Mouse (Mus musculus) liver, embryonic 14.5 days (tissue): ENCODE results near the gene Cenpt. TPM values are rescaled to one million over a fixed set of nuclear protein-coding genes. Genes with fewer than 3 reads are reported as not detected.

ENCODE experiments used
- ATAC-seq: fragments of 200-750 bp; cut with Nextera tagmentation; 2 replicates; pipeline ENCODE4 v1.8.0; 2017; ENCODE audit warnings: moderate number of reproducible peaks, mild to moderate bottlenecking, moderate library complexity; ENCODE audit not compliant: insufficient read depth
- DNase-seq, 3 experiments: peaks; one replicate each; pipeline ENCODE4 v3.0.0-alpha.2; 2012 to 2013; ENCODE audit warnings: low read depth in 3 of 3, low spot score in 3 of 3
- H3K27ac ChIP-seq: fragments of 300-500 bp; sonication (generic); 2 replicates; pipeline ENCODE4 v1.5.1; 2014; ENCODE audit warnings: moderate library complexity, mild to moderate bottlenecking, control low read depth, inconsistent platforms
- H3K27me3 ChIP-seq: fragments of 300-500 bp; sonication (generic); 2 replicates; pipeline ENCODE4 v1.6.1; 2014; ENCODE audit warnings: mild to moderate bottlenecking, low read length, moderate library complexity; ENCODE audit not compliant: control insufficient read depth, insufficient read depth
- H3K36me3 ChIP-seq: fragments of 300-500 bp; sonication (generic); replicated peaks from 2 replicates; pipeline ENCODE4 v1.6.1; 2014; ENCODE audit warnings: low read depth; ENCODE audit not compliant: control insufficient read depth, insufficient read depth
- H3K4me1 ChIP-seq, 2 experiments: fragments of 200-500 bp in 1 of 2; fragments of 300-500 bp in 1 of 2; sonication (generic) in 1 of 2; replicated peaks; 2 replicates each; pipeline ENCODE4 v1.6.1; 2012 to 2014; ENCODE audit warnings: antibody characterized with exemption in 1 of 2, inconsistent platforms in 1 of 2, low read length in 1 of 2; ENCODE audit not compliant: control insufficient read depth in 2 of 2, insufficient read depth in 2 of 2
- H3K4me2 ChIP-seq: fragments of 300-500 bp; sonication (generic); 2 replicates; pipeline ENCODE4 v1.6.1; 2014; ENCODE audit warnings: low read depth, mild to moderate bottlenecking, control low read depth, moderate library complexity
- H3K4me3 ChIP-seq, 2 experiments: fragments of 200-500 bp in 1 of 2; fragments of 300-500 bp in 1 of 2; sonication (generic) in 1 of 2; 2 replicates each; pipeline ENCODE4 v1.5.1; 2012 to 2014; ENCODE audit warnings: low read depth in 2 of 2, low read length in 2 of 2, mild to moderate bottlenecking in 2 of 2, control low read depth in 1 of 2, inconsistent platforms in 1 of 2, moderate library complexity in 1 of 2; ENCODE audit not compliant: insufficient read depth in 1 of 2
- H3K9ac ChIP-seq: fragments of 300-500 bp; sonication (generic); replicated peaks from 2 replicates; pipeline ENCODE4 v1.6.1; 2014; ENCODE audit warnings: mild to moderate bottlenecking, control low read depth, moderate library complexity
- H3K9me3 ChIP-seq: fragments of 300-500 bp; sonication (generic); 2 replicates; pipeline ENCODE4 v1.6.1; 2016; ENCODE audit warnings: low read length, mixed read lengths; ENCODE audit not compliant: control insufficient read depth
- CTCF ChIP-seq: IDR thresholded peaks from 2 replicates; pipeline ENCODE4 v1.5.1; 2016; ENCODE audit warnings: antibody characterized with exemption, low read depth, control low read depth
- EP300 ChIP-seq: IDR thresholded peaks from 2 replicates; pipeline ENCODE4 v1.6.1; 2016; ENCODE audit warnings: antibody characterized with exemption, low read depth
- WGBS: fragments of 180-500 bp; shearing (Covaris S2); extraction: QIAGEN DNeasy Blood & Tissue Kit; methylation state at CpG from one replicate; pipeline ENCODE4 v1.1.7; 2014; ENCODE audit not compliant: insufficient replicate concordance; 5-methylcytosine and 5-hydroxymethylcytosine counted together
- polyA plus RNA-seq, 2 experiments: library from polyadenylated mRNA; depleted of rRNA in 1 of 2; stranded (reverse) in 1 of 2; unstranded in 1 of 2; fragments of >200 nt; fragmentation: Nextera tagmentation in 1 of 2; extraction: Ambion mirVana in 1 of 2; gene quantifications; 2 replicates each; pipeline versions ENCODE4 v1.2.1 to v1.2.3; 2012 to 2014

The Cenpt gene
- polyA plus RNA-seq, 2 experiments, result 15.0 to 25.4 TPM

DNA sequence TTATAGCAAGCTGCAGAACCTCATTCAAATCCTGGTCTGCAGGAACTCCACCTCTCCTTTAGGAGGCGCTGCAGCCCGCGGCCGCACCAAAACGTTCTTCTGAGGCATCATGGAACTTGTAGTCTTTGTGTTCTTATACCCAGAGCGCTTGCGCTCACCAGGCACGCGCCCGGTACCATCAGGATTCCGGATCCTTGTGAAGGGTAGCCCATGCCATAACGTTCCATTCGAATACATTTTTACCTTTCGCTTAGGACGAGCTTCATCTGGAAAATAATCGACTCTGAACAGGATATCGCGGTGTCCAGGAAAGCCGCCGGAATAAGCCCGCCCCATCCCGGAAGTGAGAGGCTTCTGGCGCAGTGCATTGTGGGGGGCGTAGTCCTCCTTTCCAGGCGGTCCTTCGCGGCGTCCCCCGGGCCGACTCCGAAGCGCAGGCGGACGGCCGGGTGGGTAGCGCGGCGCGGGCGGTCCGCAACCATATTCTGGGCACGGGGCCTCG is 1.7 kb upstream of the Cenpt start, which contains the start of gene Thap11:
TSS of gene Thap11 (plus strand) at position 418 of the 502 bp plus-strand sequence.
- no peaks in the 10 kb centered on the region; the same call in 1 of the 2 replicates for H3K36me3 ChIP-seq
- H3K4me3 ChIP-seq, result peak within 1 kb of the TSS; percentile 70 to 72
- TF ChIP-seq CTCF (peak; percentile 93), EP300 (0 out of 2 replicates have a peak, but pooled peaks have one; percentile 35)
- H3K9me3 ChIP-seq, result no peaks in the 10 kb centered on the region
- no peaks in the 10 kb centered on the region for H3K27me3 ChIP-seq
- peak; percentile 87 to 90 (median 88) for DNase-seq
- peak within 1 kb of the TSS; percentile 71 for H3K27ac ChIP-seq
- peaks cover 39 to 44% of the 10 kb centered on the region in 2 experiments for H3K4me1 ChIP-seq
- peak; percentile 86 for ATAC-seq
- peak within 1 kb of the TSS; percentile 99 for H3K4me2 ChIP-seq
- WGBS, result under 1% methylated on average over 43 of the region's 43 CpGs
- peak within 1 kb of the TSS; percentile 85 for H3K9ac ChIP-seq

DNA sequence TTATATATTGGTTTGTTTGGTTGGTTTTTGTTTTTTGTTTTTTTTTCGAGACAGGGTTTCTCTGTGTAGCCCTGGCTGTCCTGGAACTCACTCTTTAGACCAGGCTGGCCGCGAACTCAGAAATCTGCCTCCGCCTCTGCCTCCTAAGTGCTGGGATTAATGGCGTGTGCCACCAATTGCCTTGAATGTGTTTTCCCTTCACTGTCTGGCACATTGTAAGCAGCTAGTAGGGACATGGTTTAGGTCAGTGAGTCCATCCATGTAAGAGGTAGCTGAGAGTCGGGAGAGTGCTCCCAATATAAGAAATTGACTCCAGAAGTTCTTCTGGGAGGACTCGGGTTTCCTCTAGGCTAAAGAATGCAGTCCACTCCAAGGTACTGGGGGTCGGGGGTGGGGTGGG is 1.2 kb upstream of the Cenpt start:
- no peak for ATAC-seq
- no peak overlapping the region for H3K27ac ChIP-seq
- no peaks in the 10 kb centered on the region for H3K27me3 ChIP-seq
- peak overlapping the region; percentile 49 for H3K4me2 ChIP-seq
- H3K4me1 ChIP-seq, result peaks cover 35 to 39% of the 10 kb centered on the region in 2 experiments
- no peak for TF ChIP-seq EP300
- no peak for TF ChIP-seq CTCF
- H3K4me3 ChIP-seq, result peak overlapping the region in 1 of 2 experiments; percentile 70; a peak in 2 of 4 replicates
- WGBS, result 21% methylated on average over 8 of the region's 8 CpGs
- H3K36me3 ChIP-seq, result no peaks in the 10 kb centered on the region; the same call in 1 of the 2 replicates
- H3K9me3 ChIP-seq, result no peaks in the 10 kb centered on the region
- H3K9ac ChIP-seq, result peak overlapping the region; percentile 31
- no peak for DNase-seq

DNA sequence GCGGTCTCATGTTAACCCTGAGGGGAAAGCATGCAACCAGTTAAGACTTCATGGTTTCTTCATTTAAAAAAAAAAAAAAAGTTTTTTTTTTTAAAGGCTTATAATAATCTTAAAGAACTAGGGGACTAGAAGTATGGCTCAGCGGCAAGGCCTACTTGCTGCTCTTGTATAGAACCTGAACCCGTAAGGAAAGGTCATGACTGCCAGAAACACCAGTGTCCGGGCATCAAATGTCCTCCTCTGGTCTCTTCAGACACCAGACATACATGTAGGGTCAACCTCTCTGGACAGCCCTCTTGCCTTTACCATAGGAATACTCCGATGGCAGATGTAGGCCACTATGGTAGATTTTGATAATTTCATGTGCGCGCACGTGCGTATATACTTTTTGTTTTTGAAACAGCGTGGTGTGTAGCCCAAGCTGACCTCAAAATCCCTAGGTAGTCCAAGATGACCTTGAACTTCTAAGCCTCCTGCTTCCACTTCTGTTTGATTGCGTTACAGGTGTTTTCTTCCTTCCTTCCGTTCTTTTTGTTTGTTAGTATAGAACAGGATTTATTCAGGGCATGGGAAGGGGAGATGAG is 840 bp downstream of the Cenpt start:
- H3K9ac ChIP-seq, result peak overlapping the region; percentile 75
- H3K4me1 ChIP-seq, result peaks cover 18 to 22% of the 10 kb centered on the region in 2 experiments
- peak overlapping the region; percentile 69 to 76; a peak in 3 of 4 replicates for H3K4me3 ChIP-seq
- ATAC-seq (no peak), DNase-seq (no peak)
- H3K4me2 ChIP-seq, result peak overlapping the region; percentile 74
- no peaks in the 10 kb centered on the region for H3K9me3 ChIP-seq
- H3K27me3 ChIP-seq, result no peaks in the 10 kb centered on the region
- 71% methylated on average over 12 of the region's 12 CpGs for WGBS
- peaks cover 15% of the 10 kb centered on the region for H3K36me3 ChIP-seq
- no peak overlapping the region; the same call in 1 of the 2 replicates for H3K27ac ChIP-seq
- TF ChIP-seq EP300 (no peak), CTCF (no peak)

DNA sequence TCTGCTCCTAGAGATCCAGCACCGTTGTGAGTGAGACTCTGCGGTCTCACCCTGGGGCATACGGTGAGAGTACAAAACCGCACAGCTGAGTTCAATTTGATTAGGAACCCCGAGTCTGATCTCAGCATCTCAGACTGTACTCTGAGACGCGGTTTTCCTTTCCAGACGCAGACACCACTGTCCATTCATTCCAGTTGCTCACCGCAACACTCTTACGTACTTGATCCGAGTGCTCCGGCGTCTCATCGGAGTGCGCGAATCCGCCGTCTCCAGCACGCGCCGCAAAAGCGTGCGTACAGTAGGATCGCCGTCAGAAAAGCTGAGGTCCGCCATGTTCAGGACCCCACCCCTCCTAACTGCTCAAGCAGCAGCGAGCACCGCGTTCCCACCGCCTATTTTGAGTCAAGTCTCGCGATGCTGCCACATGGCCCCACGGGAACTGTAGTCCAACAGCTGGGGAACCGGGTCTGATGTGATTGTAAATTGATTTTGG is 1.4 kb downstream of the Cenpt start:
- peak overlapping the region; percentile 75 for H3K9ac ChIP-seq
- peak; percentile 62 for TF ChIP-seq EP300
- TF ChIP-seq CTCF, result no peak
- H3K9me3 ChIP-seq, result no peaks in the 10 kb centered on the region
- H3K4me2 ChIP-seq, result peak overlapping the region; percentile 74
- DNase-seq (peak; percentile 82 to 84 (median 83)), ATAC-seq (peak; percentile 63)
- H3K4me1 ChIP-seq, result peaks cover 13 to 18% of the 10 kb centered on the region in 2 experiments
- peak overlapping the region; percentile 84 for H3K27ac ChIP-seq
- peaks cover 18% of the 10 kb centered on the region for H3K36me3 ChIP-seq
- peak overlapping the region; percentile 69 to 76 for H3K4me3 ChIP-seq
- under 1% methylated on average over 34 of the region's 34 CpGs for WGBS
- H3K27me3 ChIP-seq, result no peaks in the 10 kb centered on the region

DNA sequence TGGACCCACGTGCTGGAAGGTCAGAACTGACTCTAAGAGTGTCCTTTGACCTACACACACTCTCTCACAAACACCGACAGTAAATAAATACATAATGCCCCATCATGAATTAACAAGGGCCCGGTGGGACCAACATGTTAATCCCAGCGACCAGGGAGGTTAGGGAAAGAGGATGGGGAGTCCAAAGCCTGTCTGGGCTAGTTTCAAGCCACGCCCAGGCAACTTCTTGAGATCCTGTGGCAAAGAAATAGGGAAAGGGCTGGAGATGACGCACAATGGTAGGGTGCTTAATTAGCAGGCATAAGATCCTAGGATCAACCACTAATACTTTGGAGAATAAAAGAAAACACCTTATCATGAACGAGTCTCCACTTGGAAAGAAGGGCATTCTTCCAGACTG is 2.5 kb downstream of the Cenpt start:
- no peak for ATAC-seq
- H3K9me3 ChIP-seq, result no peaks in the 10 kb centered on the region
- H3K9ac ChIP-seq, result peak overlapping the region; percentile 55
- DNase-seq, result no peak
- H3K4me2 ChIP-seq, result peak overlapping the region; percentile 73
- TF ChIP-seq EP300 (no peak), CTCF (no peak)
- WGBS, result 66% methylated on average over 7 of the region's 7 CpGs
- H3K27me3 ChIP-seq, result no peaks in the 10 kb centered on the region
- H3K36me3 ChIP-seq, result peaks cover 25% of the 10 kb centered on the region
- peaks cover 9 to 10% of the 10 kb centered on the region in 2 experiments for H3K4me1 ChIP-seq
- H3K4me3 ChIP-seq, result peak overlapping the region; percentile 46 to 49
- no peak overlapping the region; the same call in 1 of the 2 replicates for H3K27ac ChIP-seq
